Mouse (Mus musculus) thymus, postnatal 4 days (tissue): ENCODE results near the gene Ercc6.

ENCODE experiments used
- DNase-seq: peaks from one replicate; pipeline ENCODE4 v3.0.0; 2021

Gene Ercc6

DNA sequence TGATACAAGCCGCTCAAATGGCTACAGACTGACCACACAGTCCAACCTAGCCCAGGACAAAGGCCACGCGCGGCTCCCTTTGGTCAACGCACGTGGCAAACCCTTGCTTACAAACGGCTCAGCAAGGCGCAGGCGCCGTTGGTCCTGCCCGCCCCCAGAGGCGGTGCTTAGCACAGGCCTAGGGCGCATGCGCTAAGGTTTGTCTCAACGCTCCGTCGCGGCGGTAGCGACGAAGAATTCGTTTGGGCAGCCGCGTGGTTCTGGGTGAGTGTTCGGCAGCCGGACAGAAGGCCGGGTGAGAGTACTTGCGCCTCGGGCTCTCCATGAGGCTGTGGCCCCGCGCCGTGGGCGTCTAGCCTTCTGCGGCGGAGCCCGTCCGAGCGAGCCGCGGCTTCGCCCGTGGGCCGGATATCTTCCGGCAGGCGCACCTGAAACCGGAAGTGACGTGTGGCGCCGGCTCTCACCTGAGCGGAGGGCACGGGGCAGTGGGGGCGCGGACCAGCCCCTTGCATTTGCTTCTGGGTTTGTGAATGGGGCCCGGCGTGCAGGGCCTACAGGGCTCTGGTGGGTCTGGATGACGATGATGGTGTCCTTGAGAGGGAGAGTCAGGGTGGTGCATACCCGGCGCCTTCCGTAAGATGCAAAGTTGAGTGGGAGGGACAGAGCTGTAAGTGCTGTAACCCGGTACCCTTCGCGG, at the start of gene Ercc6:
Gene Ercc6, plus strand, starts transcription at position 186 of the 697 bp plus-strand sequence.
- DNase-seq = peak; percentile 97

DNA sequence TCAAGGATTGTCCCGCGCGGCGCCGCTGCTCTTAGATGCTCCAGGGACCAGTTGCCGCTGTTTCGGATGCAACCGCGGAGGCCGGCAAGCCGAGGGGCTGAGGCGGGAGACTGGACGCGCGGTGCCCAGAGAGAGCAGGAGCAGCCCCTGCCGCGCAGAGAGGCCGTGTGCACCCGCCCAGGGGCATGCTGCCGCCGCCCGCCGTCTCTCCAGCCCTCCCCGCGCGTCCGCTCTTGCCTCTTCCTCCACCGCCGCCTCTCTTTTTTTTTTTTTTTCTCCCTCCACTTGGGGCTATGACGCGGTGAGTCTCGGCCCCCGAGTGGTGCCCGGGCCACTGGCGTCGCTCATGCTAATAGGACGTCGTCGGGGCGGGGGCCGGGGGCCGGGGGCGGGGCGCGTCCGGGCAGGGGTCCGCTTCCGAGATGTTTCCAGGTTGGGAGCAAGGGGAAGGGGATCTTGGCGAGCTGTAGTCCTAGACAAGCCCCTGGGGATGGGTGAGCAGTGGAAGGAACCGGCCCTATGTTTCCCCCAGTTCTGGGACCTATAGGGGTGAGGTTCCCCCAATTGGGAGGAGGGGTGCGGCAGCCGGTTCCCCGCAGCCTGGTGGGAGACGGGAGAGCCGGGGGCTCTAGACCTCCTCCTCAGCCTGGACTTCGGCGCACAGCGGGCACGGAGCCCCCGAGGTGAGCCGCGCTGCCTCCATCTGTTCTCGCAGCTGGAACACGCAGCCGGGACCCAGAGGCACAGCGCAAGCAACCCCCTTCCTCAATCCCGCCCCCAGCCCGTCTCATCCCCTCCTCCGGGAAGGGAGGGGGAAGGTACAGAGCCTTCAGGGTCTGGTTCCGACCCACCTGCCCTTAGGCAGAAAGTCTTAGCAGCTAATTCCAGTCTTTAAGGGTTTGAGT, 48.5 kb upstream of the Ercc6 start, which contains the start of gene Slc18a3:
Gene Slc18a3, minus strand, starts transcription at position 250 of the 905 bp plus-strand sequence.
- peak; percentile 14 for DNase-seq

DNA sequence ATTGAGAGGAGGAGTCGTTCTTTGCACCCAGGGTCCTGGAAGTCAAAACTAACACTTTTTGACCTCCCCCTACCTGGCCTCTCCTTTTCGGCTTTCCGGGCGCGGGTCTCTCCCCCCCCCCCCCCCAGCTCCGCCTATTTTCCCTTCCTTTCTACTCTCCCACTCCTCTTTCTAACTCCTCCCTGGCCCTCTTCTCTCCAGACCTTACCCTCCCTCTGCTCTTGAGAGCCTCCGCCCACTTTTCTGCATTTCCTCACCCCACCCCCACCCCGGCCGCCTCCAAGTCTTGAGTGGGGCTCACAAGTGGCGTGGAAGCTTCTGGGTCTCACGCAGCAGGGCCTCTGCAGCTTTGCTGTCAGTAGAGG, 47.8 kb upstream of the Ercc6 start:
- no peak for DNase-seq

DNA sequence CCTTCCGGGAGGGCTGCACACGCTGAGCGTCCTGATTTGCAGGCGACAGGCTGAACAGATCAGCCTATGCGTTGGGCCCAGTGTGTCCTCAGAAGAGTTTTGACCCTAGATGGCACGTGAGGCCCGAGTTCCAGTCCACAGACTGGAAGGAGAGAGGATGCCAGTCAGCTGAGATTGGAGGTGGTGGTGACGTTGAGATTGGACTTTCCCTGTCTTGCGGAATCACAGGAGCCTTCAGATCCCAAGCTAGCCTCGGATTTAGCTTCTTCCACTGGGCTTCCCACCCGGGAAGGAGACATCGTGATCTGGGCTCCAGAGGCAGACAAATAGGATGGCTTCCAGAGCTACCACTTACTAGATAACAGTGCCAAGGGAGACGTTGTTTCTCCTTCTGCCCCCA, 47.4 kb upstream of the Ercc6 start, which contains the start of gene Chat:
Gene Chat, minus strand, starts transcription at position 101 of the 400 bp plus-strand sequence.
- no peak for DNase-seq

DNA sequence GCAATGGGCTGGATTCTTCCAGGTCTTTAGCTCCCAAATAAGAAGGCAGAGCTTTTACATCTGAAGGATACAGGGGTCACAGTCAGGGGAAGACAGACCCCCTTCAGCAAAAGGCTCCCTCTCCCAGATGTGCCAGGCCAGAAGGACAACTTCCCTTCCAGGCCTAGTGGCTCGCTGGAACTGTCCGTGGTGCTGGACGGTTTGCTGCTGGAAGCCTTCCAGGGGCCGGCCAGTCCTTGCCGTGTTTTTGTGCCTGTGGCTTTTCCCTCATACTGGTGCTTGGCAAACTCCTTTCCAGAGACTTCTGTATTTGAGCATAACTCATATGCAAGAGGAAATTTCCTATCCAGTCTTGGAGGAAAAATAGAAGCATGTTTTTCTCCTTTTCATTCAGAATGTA, 45.7 kb upstream of the Ercc6 start:
- DNase-seq = peak; percentile 54

DNA sequence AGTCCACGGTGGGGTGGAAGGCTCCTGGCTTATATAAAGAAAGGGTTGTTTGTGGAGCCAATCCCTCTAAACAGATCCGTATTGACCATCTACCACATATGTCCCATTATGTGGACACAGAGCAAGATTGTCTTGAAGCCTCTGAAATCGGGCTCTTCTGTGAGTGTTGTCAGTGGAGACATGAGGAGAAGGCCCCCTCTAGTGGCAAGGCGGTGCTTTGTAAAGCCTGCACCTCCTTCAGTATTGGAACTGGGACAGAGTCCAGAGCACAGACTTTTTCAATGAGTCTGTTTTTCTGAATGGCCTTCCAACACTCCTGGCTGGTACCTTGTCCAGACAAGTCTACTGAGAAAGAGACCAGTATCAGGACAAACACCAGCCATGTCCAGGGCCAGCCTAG, 40.3 kb upstream of the Ercc6 start:
- peak; percentile 57 for DNase-seq

GRCm38 (mm10) chr14:32476559-32476958, 36.8 kb upstream of the Ercc6 start:
- DNase-seq = no peak

DNA sequence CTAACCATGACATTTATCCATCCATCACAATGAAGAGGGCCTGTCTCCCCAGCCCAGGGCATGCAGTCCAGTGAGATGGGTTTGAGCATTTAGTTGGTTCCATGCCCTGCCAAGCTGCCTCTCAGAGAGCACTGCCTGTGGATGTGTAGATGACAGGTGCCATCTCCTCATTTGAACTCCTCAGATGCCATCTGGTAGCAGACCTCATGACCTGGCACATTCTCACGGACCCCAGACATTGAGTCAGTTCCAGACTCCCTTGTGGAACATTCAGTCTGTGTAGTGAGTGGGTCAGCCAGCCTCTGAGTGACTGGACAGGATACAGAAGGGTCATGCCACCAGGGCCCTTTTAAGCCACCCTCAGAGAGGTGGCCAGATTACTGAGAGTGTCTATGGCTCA, 35.7 kb upstream of the Ercc6 start:
- no peak for DNase-seq

DNA sequence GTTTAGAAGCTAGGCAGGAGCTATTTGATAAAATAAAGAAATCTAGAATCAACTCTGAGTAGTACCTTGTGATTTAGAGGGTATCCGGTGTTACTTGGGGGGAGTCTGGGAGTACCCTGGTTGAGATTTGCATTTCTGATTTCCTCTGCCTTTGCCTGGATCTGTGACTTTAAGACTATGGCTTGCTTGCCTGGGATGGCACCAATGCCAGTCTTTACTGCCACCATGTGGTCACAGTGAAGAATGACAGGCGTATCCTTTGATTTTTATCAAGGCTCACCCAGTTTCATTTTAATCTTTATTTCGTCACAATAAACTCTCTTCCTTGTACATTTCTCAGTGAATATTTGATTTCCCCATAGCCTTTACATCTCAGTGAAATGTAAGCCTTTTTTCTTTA, 31.3 kb upstream of the Ercc6 start:
- DNase-seq = no peak

GRCm38 (mm10) chr14:32492521-32492920, 20.8 kb upstream of the Ercc6 start:
- no peak for DNase-seq

DNA sequence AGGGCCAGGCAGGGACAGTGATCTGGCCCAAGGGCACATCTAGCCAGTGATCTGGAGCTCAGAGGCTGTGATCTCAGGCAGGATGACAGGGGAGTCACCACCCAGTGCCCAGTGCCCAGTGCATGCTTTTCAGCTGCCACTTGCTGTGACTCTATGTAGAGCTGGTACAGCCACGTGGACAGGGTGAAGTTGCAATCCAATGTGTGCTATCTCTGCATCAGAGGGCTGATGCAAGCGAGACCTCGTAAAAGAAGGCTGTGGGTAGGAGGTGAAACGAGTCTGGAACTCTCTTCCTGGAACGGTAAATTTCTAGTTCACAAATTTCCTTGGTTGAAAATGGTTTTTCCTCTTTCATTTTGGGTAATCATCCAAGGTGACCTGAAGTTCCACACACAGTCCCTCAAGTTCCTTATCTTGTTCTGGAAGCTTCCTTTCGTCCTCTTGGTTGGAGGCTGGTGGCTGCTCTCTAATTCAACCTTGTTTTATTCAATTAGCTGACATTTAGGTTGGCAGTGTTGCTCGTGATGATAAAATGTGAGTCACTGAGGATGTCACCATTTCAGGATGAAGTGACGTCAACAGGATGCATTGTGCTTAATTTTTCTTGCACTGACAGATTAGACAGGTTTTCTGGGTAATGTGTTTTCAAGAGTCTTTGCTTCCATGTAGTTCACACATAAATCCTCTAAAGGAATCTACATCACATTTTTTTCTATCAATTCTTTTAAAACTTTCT, 17.0 kb upstream of the Ercc6 start:
- DNase-seq = no peak

DNA sequence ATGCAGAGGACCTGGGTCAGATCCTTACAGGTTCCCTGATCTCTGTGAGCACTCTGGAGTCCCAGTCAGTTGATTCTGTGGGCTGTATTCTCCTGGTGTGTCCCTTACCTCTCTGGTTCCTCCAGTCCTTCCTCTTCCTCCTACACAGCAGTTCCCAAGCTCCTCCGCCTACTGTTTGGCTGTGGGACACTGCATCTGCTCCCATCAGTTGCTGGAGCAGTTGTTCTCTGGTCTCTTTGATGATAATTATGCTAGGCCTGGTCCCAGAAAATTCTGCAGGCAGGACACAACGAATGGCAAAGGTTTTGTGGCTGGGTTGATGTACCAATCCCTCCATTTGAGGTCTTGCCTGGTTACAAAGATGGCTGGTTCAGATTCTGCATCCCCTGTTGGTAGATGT, 12.0 kb upstream of the Ercc6 start:
- DNase-seq = no peak

GRCm38 (mm10) chr14:32502764-32503688, 10.3 kb upstream of the Ercc6 start:
- DNase-seq = no peak

- no peak for DNase-seq
These were observed 9.4 kb upstream of the Ercc6 start for GRCm38 (mm10) chr14:32503897-32504296.

DNA sequence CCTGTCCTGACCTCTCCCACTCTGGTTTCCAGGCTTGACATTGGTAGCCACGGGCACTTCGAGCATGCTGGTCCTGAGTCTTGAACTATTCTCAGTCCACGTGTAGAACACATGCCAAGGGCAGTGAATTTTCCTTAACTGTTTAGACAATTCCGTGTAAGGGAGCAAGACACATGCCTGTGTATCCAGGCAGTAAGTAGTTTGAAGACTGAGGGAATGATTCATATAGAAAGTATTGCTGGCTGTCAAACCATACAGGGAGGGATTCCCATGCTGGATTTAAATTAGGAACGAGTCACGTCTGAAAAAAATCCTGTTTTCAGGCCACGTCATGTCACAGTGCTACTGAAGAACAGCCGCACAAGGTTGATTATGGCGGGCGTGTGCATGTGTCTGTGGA, 7.0 kb upstream of the Ercc6 start:
- no peak for DNase-seq

DNA sequence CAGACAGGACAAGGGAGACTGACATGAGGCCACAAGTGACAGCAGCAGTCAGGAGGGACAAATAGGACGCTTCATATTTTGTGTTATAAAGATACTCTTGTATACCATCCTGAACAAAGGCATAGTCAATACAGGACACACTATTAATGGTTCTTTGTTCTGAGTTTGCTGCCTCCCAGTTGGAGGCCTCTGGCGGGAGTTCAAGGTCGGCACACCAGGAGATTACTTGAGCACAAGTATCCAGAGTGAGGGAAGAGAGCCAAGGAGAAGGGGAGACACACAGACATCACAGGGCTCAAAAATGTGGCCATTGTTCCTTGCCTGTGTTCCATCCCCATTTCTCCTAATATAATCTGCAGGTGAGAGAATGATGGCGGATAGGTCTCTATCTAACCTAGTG, 6.1 kb upstream of the Ercc6 start:
- DNase-seq = no peak

- no peak for DNase-seq
These were observed 5.1 kb upstream of the Ercc6 start for GRCm38 (mm10) chr14:32508105-32508835.

GRCm38 (mm10) chr14:32509443-32509961, 3.8 kb upstream of the Ercc6 start:
- DNase-seq = no peak

DNA sequence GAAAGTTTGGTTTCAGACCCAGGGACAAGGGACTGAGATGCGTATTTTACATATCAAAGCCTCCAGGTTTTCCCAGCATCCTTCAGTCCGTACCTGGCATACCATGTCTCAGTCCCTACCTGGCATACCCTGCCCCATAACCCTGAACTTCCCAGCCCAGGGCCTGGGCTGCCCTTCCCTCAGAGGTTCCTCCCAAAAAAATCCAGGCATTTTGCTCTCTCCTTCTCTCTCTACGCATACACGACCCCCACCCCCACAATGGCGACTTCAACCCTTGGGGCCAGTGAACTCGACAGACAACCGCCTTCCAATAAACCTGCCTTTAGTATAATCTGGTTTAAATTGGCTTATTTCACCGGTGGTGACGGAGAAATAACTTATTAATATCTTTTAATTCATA, 409 bp upstream of the Ercc6 start:
- peak; percentile 13 for DNase-seq

- DNase-seq = no peak
These were observed 2.8 kb downstream of the Ercc6 start for GRCm38 (mm10) chr14:32516086-32516485.

- DNase-seq = no peak
These were observed 5.2 kb downstream of the Ercc6 start for GRCm38 (mm10) chr14:32518543-32518942.
